Mouse (Mus musculus): ENCODE measurements around the gene Rab3a. TPM values are rescaled to one million over a fixed set of nuclear protein-coding genes. Genes with fewer than 3 reads are reported as not detected.

The Rab3a gene
- total and polyA plus RNA-seq, 2 experiments: 2.7 to 10.4 TPM

DNA sequence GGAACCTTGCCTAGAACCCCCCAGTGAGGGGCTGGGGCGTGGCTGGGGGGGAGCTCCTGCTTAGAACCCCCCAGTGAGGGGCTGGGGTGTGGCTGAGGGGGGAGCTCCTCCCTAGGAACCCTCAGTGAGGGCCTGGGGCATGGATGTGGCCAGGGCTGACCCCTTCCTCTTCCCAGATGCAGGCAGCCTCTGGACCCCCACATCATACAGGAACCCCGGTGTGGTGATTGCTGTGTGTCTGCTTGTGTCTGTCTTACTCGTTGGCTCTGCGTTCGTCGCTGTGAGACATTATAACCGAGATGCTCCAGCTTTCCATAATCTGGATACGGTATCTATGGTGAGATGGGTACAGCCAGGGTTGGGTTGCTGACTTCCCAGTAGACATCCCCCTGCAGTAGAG is 32.9 kb upstream of the Rab3a start:
- no peak for TF ChIP-seq CTCF (IDR thresholded peaks at IDR 0.05; ENCODE audit: low read depth, low read length)
- no peak for TF ChIP-seq POLR2A (IDR thresholded peaks at IDR 0.05; ENCODE audit: extremely low read depth, insufficient read depth, low read length)
- H3K4me3 ChIP-seq (ENCODE audit: insufficient read depth, low read depth, low read length): no peak overlapping the region; the same call in 1 of the 2 replicates
- peaks cover 9% of the 10 kb centered on the region; the same call in 1 of the 2 replicates for H3K79me2 ChIP-seq (ENCODE audit: control insufficient read depth, insufficient read depth, low read length)
- WGBS: 81% methylated on average over 8 of the region's 8 CpGs
- no peak for DNase-seq (ENCODE audit: extremely low read depth, low read depth, low spot score)
- H3K4me1 ChIP-seq (ENCODE audit: control insufficient read depth, insufficient read depth, low read length): peaks cover 23% of the 10 kb centered on the region
- no peaks in the 10 kb centered on the region for H3K27me3 ChIP-seq (ENCODE audit: control insufficient read depth, insufficient read depth, low read length)
- H3K9ac ChIP-seq (ENCODE audit: low read depth, low read length): peak overlapping the region; percentile 76
- peak overlapping the region; percentile 93 for H3K27ac ChIP-seq (replicated peaks; ENCODE audit: insufficient read depth, low read depth, low read length)
- no peaks in the 10 kb centered on the region for H3K36me3 ChIP-seq (ENCODE audit: control insufficient read depth, insufficient read depth, low read length)

DNA sequence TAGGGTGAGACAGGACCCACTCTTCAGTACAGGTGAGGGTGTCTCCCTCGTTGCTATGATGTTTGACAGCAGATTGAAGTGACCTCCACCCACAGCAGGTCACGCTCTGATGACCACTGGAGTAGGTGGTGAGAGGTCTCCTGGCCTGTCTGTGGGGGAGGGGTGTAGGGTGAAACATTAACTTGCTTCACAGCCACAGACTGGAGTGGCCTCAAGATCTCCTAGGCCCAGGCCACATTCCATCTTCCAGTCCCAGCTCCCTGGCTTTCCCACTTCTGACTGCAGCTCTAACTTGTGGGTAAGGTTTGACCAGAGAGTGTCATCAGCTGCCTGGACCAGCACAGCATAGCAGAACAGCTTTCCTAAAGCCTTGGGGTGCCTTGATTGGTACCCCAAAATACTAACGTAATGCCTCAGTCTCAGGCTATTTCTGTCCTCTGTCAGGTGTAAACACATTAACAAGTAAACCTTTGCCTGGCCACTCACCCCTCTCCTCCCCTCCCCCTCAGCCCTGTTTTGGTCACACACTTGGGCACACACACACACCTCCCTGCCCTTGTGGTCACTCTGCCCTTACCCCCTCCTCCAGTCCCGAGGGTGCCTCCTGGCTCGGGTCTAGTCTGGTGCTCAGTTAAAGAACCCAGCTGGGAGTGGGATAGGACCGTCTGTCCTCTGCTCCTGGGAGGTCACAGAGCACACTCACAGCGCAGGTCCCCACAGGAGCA is 30.8 kb upstream of the Rab3a start, which contains the start of gene Pde4c:
Gene Pde4c (plus strand): TSS at position 235 of the 725 bp plus-strand sequence.
- H3K4me3 ChIP-seq (ENCODE audit: insufficient read depth, low read depth, low read length): peak within 1 kb of the TSS; percentile 65

DNA sequence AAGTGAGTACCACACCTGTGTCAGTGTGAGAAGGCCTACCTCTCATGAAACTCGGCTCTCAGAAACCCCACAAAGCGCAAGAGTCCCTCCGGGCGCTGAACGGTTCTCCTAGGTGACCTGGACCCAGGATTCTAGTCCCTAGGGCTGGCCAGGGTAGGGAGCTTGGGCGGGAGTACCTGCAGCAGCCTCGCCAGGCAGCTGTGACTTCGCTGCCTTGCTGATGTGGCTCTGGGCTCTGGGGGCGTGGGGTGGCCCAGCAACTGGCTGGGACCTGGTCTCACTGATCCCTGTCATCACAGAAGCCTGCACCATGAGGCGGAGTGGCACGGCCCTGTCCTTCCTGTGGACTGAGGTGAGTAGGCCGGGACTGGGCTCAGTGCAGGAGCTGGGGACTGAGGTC is 30.3 kb upstream of the Rab3a start:
- no peak for TF ChIP-seq POLR2A (IDR thresholded peaks at IDR 0.05; ENCODE audit: extremely low read depth, insufficient read depth, low read length)
- no peak for TF ChIP-seq CTCF (IDR thresholded peaks at IDR 0.05; ENCODE audit: low read depth, low read length)
- H3K36me3 ChIP-seq (ENCODE audit: control insufficient read depth, insufficient read depth, low read length): no peaks in the 10 kb centered on the region
- H3K27ac ChIP-seq (replicated peaks; ENCODE audit: insufficient read depth, low read depth, low read length): peak overlapping the region; percentile 93
- peaks cover 23% of the 10 kb centered on the region for H3K4me1 ChIP-seq (ENCODE audit: control insufficient read depth, insufficient read depth, low read length)
- H3K9ac ChIP-seq (ENCODE audit: low read depth, low read length): peak overlapping the region; percentile 82
- peak; percentile 46 for DNase-seq (ENCODE audit: extremely low read depth, low read depth, low spot score)
- peaks cover 9% of the 10 kb centered on the region; the same call in 1 of the 2 replicates for H3K79me2 ChIP-seq (ENCODE audit: control insufficient read depth, insufficient read depth, low read length)
- H3K4me3 ChIP-seq (ENCODE audit: insufficient read depth, low read depth, low read length): peak overlapping the region; percentile 59
- H3K27me3 ChIP-seq (ENCODE audit: control insufficient read depth, insufficient read depth, low read length): no peaks in the 10 kb centered on the region
- 24% methylated on average over 12 of the region's 12 CpGs for WGBS

More for the DNA sequence above, 30.8 kb upstream of the Rab3a start, which contains the start of gene Pde4c:
- H3K9ac ChIP-seq (ENCODE audit: low read depth, low read length): peak within 1 kb of the TSS; percentile 82
- H3K4me1 ChIP-seq (ENCODE audit: control insufficient read depth, insufficient read depth, low read length): peaks cover 23% of the 10 kb centered on the region
- peak; percentile 97 for DNase-seq (ENCODE audit: extremely low read depth, low read depth, low spot score)
- H3K27me3 ChIP-seq (ENCODE audit: control insufficient read depth, insufficient read depth, low read length): no peaks in the 10 kb centered on the region
- WGBS: 27% methylated on average over 7 of the region's 7 CpGs
- H3K36me3 ChIP-seq (ENCODE audit: control insufficient read depth, insufficient read depth, low read length): no peaks in the 10 kb centered on the region
- H3K27ac ChIP-seq (replicated peaks; ENCODE audit: insufficient read depth, low read depth, low read length): peak within 1 kb of the TSS; percentile 93
- peaks cover 9% of the 10 kb centered on the region; the same call in 1 of the 2 replicates for H3K79me2 ChIP-seq (ENCODE audit: control insufficient read depth, insufficient read depth, low read length)
- TF ChIP-seq CTCF (IDR thresholded peaks at IDR 0.05; ENCODE audit: low read depth, low read length) (no peak), POLR2A (IDR thresholded peaks at IDR 0.05; ENCODE audit: extremely low read depth, insufficient read depth, low read length) (peak; percentile 19; the same call in 1 of the 2 replicates)

DNA sequence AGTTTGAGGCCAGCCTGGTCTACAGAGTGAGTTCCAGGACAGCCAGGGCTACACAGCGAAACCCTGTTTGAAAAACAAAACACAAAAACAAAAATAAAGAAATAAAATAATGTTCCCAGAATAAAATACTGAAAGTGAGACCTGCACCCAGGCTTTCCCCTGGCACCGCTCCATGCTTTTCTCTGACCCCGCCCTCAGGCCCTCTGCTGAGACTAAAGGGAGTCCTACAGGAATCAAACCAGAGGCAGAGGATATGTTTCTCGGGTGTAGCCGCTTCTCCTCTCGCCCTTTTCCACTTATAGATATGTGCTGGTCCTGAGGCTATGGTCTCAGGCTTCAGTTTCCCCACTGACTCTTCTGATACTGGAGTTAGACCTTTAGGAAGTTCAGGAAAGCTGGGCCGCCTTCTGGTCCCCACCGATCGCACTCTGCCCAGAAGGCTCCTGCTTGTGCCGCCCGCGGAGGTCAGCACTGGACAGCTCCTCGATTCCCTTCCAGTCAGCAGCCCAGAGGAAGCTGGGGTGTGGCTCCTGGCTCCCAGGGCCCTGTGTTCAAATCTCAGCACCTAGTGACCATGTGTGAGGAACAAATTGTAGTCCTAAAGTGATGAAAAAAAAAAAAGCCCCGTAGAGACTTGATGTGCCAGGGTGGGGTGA is 28.6 kb upstream of the Rab3a start:
- Histone ChIP-seq H3K27ac (replicated peaks; ENCODE audit: insufficient read depth, low read depth, low read length) (no peak overlapping the region), H3K27me3 (ENCODE audit: control insufficient read depth, insufficient read depth, low read length) (no peaks in the 10 kb centered on the region), H3K9ac (ENCODE audit: low read depth, low read length) (no peak overlapping the region), H3K4me3 (ENCODE audit: insufficient read depth, low read depth, low read length) (no peak overlapping the region), H3K36me3 (ENCODE audit: control insufficient read depth, insufficient read depth, low read length) (no peaks in the 10 kb centered on the region), H3K79me2 (ENCODE audit: control insufficient read depth, insufficient read depth, low read length) (peaks cover 9% of the 10 kb centered on the region; the same call in 1 of the 2 replicates), H3K4me1 (ENCODE audit: control insufficient read depth, insufficient read depth, low read length) (peaks cover 14% of the 10 kb centered on the region)
- TF ChIP-seq CTCF (IDR thresholded peaks at IDR 0.05; ENCODE audit: low read depth, low read length) (no peak), POLR2A (IDR thresholded peaks at IDR 0.05; ENCODE audit: extremely low read depth, insufficient read depth, low read length) (no peak)
- no peak for DNase-seq (ENCODE audit: extremely low read depth, low read depth, low spot score)
- WGBS: 54% methylated on average over 14 of the region's 14 CpGs

DNA sequence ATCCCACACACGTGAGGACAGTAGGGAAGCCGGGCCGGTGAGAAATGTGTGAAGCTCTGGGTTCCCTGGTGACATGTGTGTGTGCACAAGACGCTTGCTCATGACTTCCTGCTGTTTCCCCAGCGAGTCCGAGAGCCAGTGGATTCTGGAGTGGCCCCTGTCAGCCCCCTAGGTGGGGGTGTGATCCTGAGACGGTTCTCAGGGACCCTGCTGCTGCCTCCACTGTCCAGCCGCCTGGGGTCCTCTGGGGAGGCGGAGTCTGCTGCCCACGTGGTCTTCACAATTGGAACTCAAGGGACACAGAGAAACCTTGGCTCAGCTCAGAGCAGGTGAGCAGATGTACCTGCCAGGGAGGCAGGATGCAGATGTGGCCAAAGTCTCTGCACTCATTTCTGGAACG is 27.8 kb upstream of the Rab3a start:
- Histone ChIP-seq H3K27ac (replicated peaks; ENCODE audit: insufficient read depth, low read depth, low read length) (no peak overlapping the region), H3K36me3 (ENCODE audit: control insufficient read depth, insufficient read depth, low read length) (no peaks in the 10 kb centered on the region), H3K4me3 (ENCODE audit: insufficient read depth, low read depth, low read length) (no peak overlapping the region), H3K79me2 (ENCODE audit: control insufficient read depth, insufficient read depth, low read length) (peaks cover 7% of the 10 kb centered on the region; the same call in 1 of the 2 replicates), H3K4me1 (ENCODE audit: control insufficient read depth, insufficient read depth, low read length) (peaks cover 12% of the 10 kb centered on the region), H3K9ac (ENCODE audit: low read depth, low read length) (no peak overlapping the region), H3K27me3 (ENCODE audit: control insufficient read depth, insufficient read depth, low read length) (no peaks in the 10 kb centered on the region)
- no peak for TF ChIP-seq CTCF (IDR thresholded peaks at IDR 0.05; ENCODE audit: low read depth, low read length)
- TF ChIP-seq POLR2A (IDR thresholded peaks at IDR 0.05; ENCODE audit: extremely low read depth, insufficient read depth, low read length): no peak
- no peak for DNase-seq (ENCODE audit: extremely low read depth, low read depth, low spot score)
- 78% methylated on average over 11 of the region's 11 CpGs for WGBS
